Mouse (Mus musculus): Measurements from ENCODE around the gene Spryd4.

GRCm38 (mm10) chr10:128218387-128219117 lies 6.9 kb upstream of the Spryd4 start:
- no peak for TF ChIP-seq CTCF (conservative IDR thresholded peaks at IDR 0.05; ENCODE audit: low read length)
- no peak for TF ChIP-seq POU5F1 (IDR thresholded peaks at IDR 0.05; ENCODE audit: borderline replicate concordance, low read length)
